Mouse (Mus musculus): Measurements from ENCODE around the gene Sdf2. TPM values are rescaled to one million over a fixed set of nuclear protein-coding genes. Genes with fewer than 3 reads are reported as not detected.

The Sdf2 gene
- total and polyA plus RNA-seq, 3 experiments, result 61.4 to 119 (median 93.0) TPM

DNA sequence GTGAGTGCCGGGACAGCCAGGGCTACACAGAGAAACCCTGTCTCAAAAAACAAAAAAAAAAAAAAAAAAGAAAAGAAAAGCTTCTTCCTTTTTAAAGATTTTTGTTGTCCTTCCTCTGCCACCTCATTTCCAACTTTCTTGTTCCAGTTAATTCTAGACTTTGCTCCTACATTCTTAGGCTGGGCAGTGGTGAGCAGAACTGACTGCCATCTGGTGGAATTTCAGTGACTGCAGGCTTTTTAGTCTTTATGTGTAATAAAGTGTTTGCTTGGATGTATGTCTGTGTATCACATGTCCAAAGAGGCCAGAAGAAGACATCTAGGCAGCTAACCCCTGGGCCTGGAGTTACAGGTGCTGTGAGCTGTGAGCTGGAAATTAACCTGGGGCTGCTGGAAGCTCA is 11.1 kb downstream of the Sdf2 start (continued):
- TF ChIP-seq RAD21 (IDR thresholded peaks at IDR 0.05; ENCODE audit: low read depth, low read length), result peak; percentile 46
- TF ChIP-seq MAX (IDR thresholded peaks at IDR 0.05; ENCODE audit: low read length), result no peak

- Histone ChIP-seq H3K4me1 (ENCODE audit: control insufficient read depth in 1 of 2, insufficient read depth in 2 of 2) (peaks cover 0 to 17% of the 10 kb centered on the region in 2 experiments; a peak in 2 of 4 replicates), H3K4me2 (ENCODE audit: insufficient read depth, low read depth, poor library complexity, severe bottlenecking) (peak overlapping the region; percentile 0; the same call in 1 of the 2 replicates), H3K36me3 (replicated peaks in 1 of 2; ENCODE audit: control insufficient read depth in 1 of 2, insufficient read depth in 1 of 2, low read length in 1 of 2) (peaks cover 23 to 32% of the 10 kb centered on the region in 2 experiments), H3K27me3 (replicated peaks) (peaks cover 7% of the 10 kb centered on the region), H3K9me3 (replicated peaks; ENCODE audit: low read length) (no peaks in the 10 kb centered on the region), H3K79me2 (replicated peaks; ENCODE audit: control insufficient read depth, extremely low read depth, insufficient read depth, poor library complexity, severe bottlenecking) (peaks cover 19% of the 10 kb centered on the region), H3K27ac (ENCODE audit: insufficient read depth, low read depth) (no peak overlapping the region), H3K9ac (ENCODE audit: insufficient read depth, low read depth) (no peak overlapping the region; the same call in 1 of the 2 replicates), H3K4me3 (replicated peaks in 1 of 3; ENCODE audit: low read depth in 2 of 3, low read length in 2 of 3, poor library complexity in 1 of 3) (no peak overlapping the region)
- in situ Hi-C loops (cut with MboI; ENCODE audit: low pct_ligation_motif_present, low pct_unique_long_range_greater_than_20kb, low sequenced_read_pairs) (no loop called here), dilution Hi-C loops (cut with MboI; ENCODE audit: extremely low pct_ligation_motif_present, extremely low pct_unique_long_range_greater_than_20kb, low sequenced_read_pairs) (no loop called here)
- TF ChIP-seq ZKSCAN1 (IDR thresholded peaks at IDR 0.05; ENCODE audit: borderline replicate concordance, low read depth, low read length) (no peak), CHD1 (IDR thresholded peaks at IDR 0.05; ENCODE audit: low read depth, low read length) (no peak), UBTF (IDR thresholded peaks at IDR 0.05; ENCODE audit: low read depth, low read length) (0 out of 2 replicates have a peak, but pooled peaks have one; percentile 1), ZC3H11A (IDR thresholded peaks at IDR 0.05; ENCODE audit: low read depth, low read length) (no peak), POLR2AphosphoS2 (IDR thresholded peaks at IDR 0.05; ENCODE audit: low read depth, low read length) (no peak), MAZ (IDR thresholded peaks at IDR 0.05; ENCODE audit: low read depth, low read length) (no peak), MAFK (IDR thresholded peaks at IDR 0.05; ENCODE audit: insufficient replicate concordance, low read length) (no peak), GABPA (IDR thresholded peaks at IDR 0.05; ENCODE audit: insufficient replicate concordance, low read depth, low read length) (no peak), MYC (IDR thresholded peaks at IDR 0.05; ENCODE audit: low read depth, low read length) (no peak), TBP (conservative IDR thresholded peaks at IDR 0.05; ENCODE audit: low read depth, low read length) (no peak), IRF4 (IDR thresholded peaks at IDR 0.05; ENCODE audit: low read depth, low read length) (no peak), ZNF384 (IDR thresholded peaks at IDR 0.05; ENCODE audit: low read depth, low read length) (peak; percentile 51), USF1 (IDR thresholded peaks at IDR 0.05; ENCODE audit: low read depth, low read length) (no peak), USF2 (conservative IDR thresholded peaks at IDR 0.05; ENCODE audit: low read depth, low read length) (no peak), KAT2A (IDR thresholded peaks at IDR 0.05; ENCODE audit: insufficient replicate concordance, low read length) (no peak), CTCF (conservative IDR thresholded peaks at IDR 0.05 in 1 of 2, IDR thresholded peaks at IDR 0.05 in 1 of 2; ENCODE audit: low read depth in 2 of 2, low read length in 2 of 2) (no peak)
- no peak for DNase-seq (ENCODE audit: extremely low read depth)
These were observed 15.1 kb downstream of the Sdf2 start for GRCm38 (mm10) chr11:78260489-78261258.

Data from CH12.LX (cell line).